Mouse (Mus musculus) lung, embryonic 16.5 days (tissue): ENCODE data around the gene Cfap69. TPM values are rescaled to one million over a fixed set of nuclear protein-coding genes. Genes with fewer than 3 reads are reported as not detected.

Experiments
- ATAC-seq: fragments of 200-750 bp; cut with Nextera tagmentation; 2 replicates; pipeline ENCODE4 v1.8.0; 2017; ENCODE audit warnings: low read depth, mild to moderate bottlenecking, moderate library complexity
- H3K27ac ChIP-seq: fragments of 300-500 bp; sonication (generic); 2 replicates; pipeline ENCODE4 v1.5.1; 2014; ENCODE audit warnings: mild to moderate bottlenecking, control low read depth, low read length
- H3K27me3 ChIP-seq: fragments of 300-500 bp; sonication (generic); 2 replicates; pipeline ENCODE4 v1.6.1; 2014; ENCODE audit warnings: low read depth, low read length, mixed read lengths; ENCODE audit not compliant: control insufficient read depth, insufficient read depth
- H3K36me3 ChIP-seq: fragments of 300-500 bp; sonication (generic); 2 replicates; pipeline ENCODE4 v1.6.1; 2014; ENCODE audit warnings: low read length; ENCODE audit not compliant: control insufficient read depth, insufficient read depth
- H3K4me1 ChIP-seq: fragments of 300-500 bp; sonication (generic); replicated peaks from 2 replicates; pipeline ENCODE4 v1.6.1; 2014; ENCODE audit warnings: low read length, mixed read lengths; ENCODE audit not compliant: control insufficient read depth, insufficient read depth
- H3K4me2 ChIP-seq: fragments of 300-500 bp; sonication (generic); 2 replicates; pipeline ENCODE4 v1.6.1; 2014; ENCODE audit warnings: low read depth, low read length, control low read depth
- H3K4me3 ChIP-seq: fragments of 300-500 bp; sonication (generic); 2 replicates; pipeline ENCODE4 v1.5.1; 2014; ENCODE audit warnings: mild to moderate bottlenecking, low read length, control low read depth
- H3K9ac ChIP-seq: fragments of 300-500 bp; sonication (generic); 2 replicates; pipeline ENCODE4 v1.6.1; 2014; ENCODE audit warnings: low read length, control low read depth
- H3K9me3 ChIP-seq: fragments of 300-500 bp; sonication (generic); 2 replicates; pipeline ENCODE4 v1.6.1; 2016; ENCODE audit warnings: low read length; ENCODE audit not compliant: control insufficient read depth
- WGBS: fragments of 180-500 bp; shearing (Covaris S2); extraction: QIAGEN DNeasy Blood & Tissue Kit; methylation state at CpG from one replicate; pipeline ENCODE4 v1.1.7; 2014; 5-methylcytosine and 5-hydroxymethylcytosine counted together
- polyA plus RNA-seq: library from polyadenylated mRNA; unstranded; fragments of >200 nt; fragmentation: Nextera tagmentation; extraction: Ambion mirVana; gene quantifications from 2 replicates; pipeline ENCODE4 v1.2.1, GENCODE M21; 2015

Cfap69 gene
- polyA plus RNA-seq, result 6.5 and 6.8 TPM in 2 replicates

GRCm38 (mm10) chr5:5663655-5664370, at the start of gene Cfap69:
Cfap69 (minus strand) TSS chr5:5664239.
- Histone ChIP-seq H3K27ac (no peak within 1 kb of the TSS), H3K4me2 (peak within 1 kb of the TSS; percentile 99), H3K9ac (peak within 1 kb of the TSS; percentile 72), H3K36me3 (no peaks in the 10 kb centered on the region), H3K27me3 (no peaks in the 10 kb centered on the region), H3K4me3 (peak within 1 kb of the TSS; percentile 78), H3K4me1 (peaks cover 3% of the 10 kb centered on the region; the same call in 1 of the 2 replicates), H3K9me3 (no peaks in the 10 kb centered on the region)
- WGBS, result 0% methylated on average over 46 of the region's 48 CpGs
- ATAC-seq, result peak; percentile 97

- ATAC-seq, result no peak
- H3K4me3 ChIP-seq, result no peak overlapping the region
- H3K4me2 ChIP-seq, result no peak overlapping the region
- H3K27ac ChIP-seq, result no peak overlapping the region
- no peaks in the 10 kb centered on the region for H3K36me3 ChIP-seq
- H3K27me3 ChIP-seq, result no peaks in the 10 kb centered on the region
- no peaks in the 10 kb centered on the region for H3K4me1 ChIP-seq
- 71% methylated on average over 4 of the region's 4 CpGs for WGBS
- H3K9me3 ChIP-seq, result no peaks in the 10 kb centered on the region
- H3K9ac ChIP-seq, result no peak overlapping the region
Measured at GRCm38 (mm10) chr5:5711032-5711431, 47.0 kb upstream of the Cfap69 start.

- H3K36me3 ChIP-seq, result no peaks in the 10 kb centered on the region
- ATAC-seq, result no peak
Measured at GRCm38 (mm10) chr5:5707341-5708278, 43.6 kb upstream of the Cfap69 start.

GRCm38 (mm10) chr5:5705019-5705418, 41.0 kb upstream of the Cfap69 start:
- Histone ChIP-seq H3K9ac (no peak overlapping the region), H3K9me3 (no peaks in the 10 kb centered on the region), H3K4me2 (no peak overlapping the region), H3K4me1 (no peaks in the 10 kb centered on the region), H3K36me3 (no peaks in the 10 kb centered on the region), H3K27ac (no peak overlapping the region), H3K27me3 (no peaks in the 10 kb centered on the region), H3K4me3 (no peak overlapping the region)
- 38% methylated on average over 2 of the region's 2 CpGs for WGBS
- no peak for ATAC-seq

More at GRCm38 (mm10) chr5:5707341-5708278, 43.6 kb upstream of the Cfap69 start:
- Histone ChIP-seq H3K27me3 (no peaks in the 10 kb centered on the region), H3K4me2 (peak overlapping the region; percentile 39), H3K27ac (no peak overlapping the region), H3K9me3 (no peaks in the 10 kb centered on the region), H3K9ac (no peak overlapping the region), H3K4me3 (peak overlapping the region; percentile 22; the same call in 1 of the 2 replicates), H3K4me1 (no peaks in the 10 kb centered on the region)
- WGBS, result 50% methylated on average over 12 of the region's 13 CpGs

GRCm38 (mm10) chr5:5700386-5700785, 36.3 kb upstream of the Cfap69 start:
- Histone ChIP-seq H3K9ac (no peak overlapping the region), H3K4me1 (no peaks in the 10 kb centered on the region), H3K27me3 (no peaks in the 10 kb centered on the region), H3K4me2 (no peak overlapping the region), H3K4me3 (no peak overlapping the region), H3K27ac (no peak overlapping the region), H3K36me3 (no peaks in the 10 kb centered on the region), H3K9me3 (no peaks in the 10 kb centered on the region; the same call in 1 of the 2 replicates)
- WGBS, result 94% methylated on average over 2 of the region's 2 CpGs
- ATAC-seq, result no peak

- no peak for ATAC-seq
- Histone ChIP-seq H3K9ac (no peak overlapping the region), H3K4me2 (no peak overlapping the region), H3K9me3 (no peaks in the 10 kb centered on the region; the same call in 1 of the 2 replicates), H3K27me3 (no peaks in the 10 kb centered on the region), H3K36me3 (no peaks in the 10 kb centered on the region), H3K4me3 (no peak overlapping the region), H3K4me1 (no peaks in the 10 kb centered on the region), H3K27ac (no peak overlapping the region)
- WGBS, result 45% methylated on average over 3 of the region's 3 CpGs
Measured at GRCm38 (mm10) chr5:5698830-5699229, 34.8 kb upstream of the Cfap69 start.

- Histone ChIP-seq H3K27ac (no peak overlapping the region), H3K4me1 (no peaks in the 10 kb centered on the region), H3K27me3 (no peaks in the 10 kb centered on the region), H3K4me3 (no peak overlapping the region), H3K9ac (no peak overlapping the region), H3K4me2 (no peak overlapping the region), H3K36me3 (no peaks in the 10 kb centered on the region), H3K9me3 (no peaks in the 10 kb centered on the region; the same call in 1 of the 2 replicates)
- WGBS, result 69% methylated on average over 5 of the region's 5 CpGs
- no peak for ATAC-seq
Measured at GRCm38 (mm10) chr5:5695401-5695942, 31.4 kb upstream of the Cfap69 start.

GRCm38 (mm10) chr5:5693956-5694653, 30.1 kb upstream of the Cfap69 start, which contains the start of gene Steap2:
Steap2 (minus strand) TSS chr5:5694578.
- H3K9me3 ChIP-seq, result no peaks in the 10 kb centered on the region; the same call in 1 of the 2 replicates
- WGBS, result under 1% methylated on average over 47 of the region's 66 CpGs
- H3K4me2 ChIP-seq, result peak within 1 kb of the TSS; percentile 93
- H3K27ac ChIP-seq, result no peak within 1 kb of the TSS
- peak within 1 kb of the TSS; percentile 87 for H3K9ac ChIP-seq
- peak; percentile 95 for ATAC-seq
- H3K27me3 ChIP-seq, result no peaks in the 10 kb centered on the region
- H3K4me1 ChIP-seq, result no peaks in the 10 kb centered on the region
- H3K36me3 ChIP-seq, result no peaks in the 10 kb centered on the region
- peak within 1 kb of the TSS; percentile 79 for H3K4me3 ChIP-seq
